Mouse (Mus musculus) CH12.LX (cell line): ENCODE measurements at regions not wholly inside any gene's neighbourhood (a gene's known extent, or its start where the extent isn't known, plus 50 kb on each side); places are given as distances from the start of the nearest gene placed in this dataset.

Experiments used
- DNase-seq: peaks from one replicate; pipeline ENCODE4 v3.0.0-alpha.2; 2013; ENCODE audit errors: extremely low read depth
- H3K27ac ChIP-seq: 2 replicates; pipeline ENCODE4 v1.5.1; 2012; ENCODE audit warnings: low read depth, mild to moderate bottlenecking, control low read depth, moderate library complexity; ENCODE audit not compliant: insufficient read depth
- H3K27me3 ChIP-seq: replicated peaks from 2 replicates; pipeline ENCODE3; 2012; ENCODE audit warnings: inconsistent platforms
- H3K36me3 ChIP-seq, 2 experiments: replicated peaks in 1 of 2; 2 replicates each; pipeline versions ENCODE3 to v1.6.1; 2012; ENCODE audit warnings: inconsistent platforms in 1 of 2, low read length in 1 of 2, mild to moderate bottlenecking in 1 of 2, mixed read lengths in 1 of 2, moderate library complexity in 1 of 2; ENCODE audit not compliant: control insufficient read depth in 1 of 2, insufficient read depth in 1 of 2
- H3K4me1 ChIP-seq, 2 experiments: 2 replicates each; pipeline ENCODE4 v1.6.1; 2012; ENCODE audit warnings: inconsistent platforms in 1 of 2, moderate library complexity in 1 of 2; ENCODE audit not compliant: insufficient read depth in 2 of 2, control insufficient read depth in 1 of 2
- H3K4me2 ChIP-seq: 2 replicates; pipeline ENCODE4 v1.6.1; 2012; ENCODE audit warnings: low read depth, mild to moderate bottlenecking, control low read depth; ENCODE audit not compliant: poor library complexity, insufficient read depth, severe bottlenecking
- H3K4me3 ChIP-seq, 3 experiments: fragments of 150-350 bp in 1 of 3; sonication (generic) in 1 of 3; replicated peaks in 1 of 3; 2 replicates each; pipeline versions ENCODE3 to v1.5.1; 2011 to 2012; ENCODE audit warnings: low read depth in 2 of 3, low read length in 2 of 3, mild to moderate bottlenecking in 2 of 3, moderate library complexity in 2 of 3, control low read depth in 1 of 3, improper control_type of control experiment in 1 of 3, inconsistent platforms in 1 of 3, mixed read lengths in 1 of 3; ENCODE audit not compliant: poor library complexity in 1 of 3
- H3K79me2 ChIP-seq: replicated peaks from 2 replicates; pipeline ENCODE4 v1.6.1; 2012; ENCODE audit warnings: mild to moderate bottlenecking, moderate library complexity; ENCODE audit not compliant: control insufficient read depth, poor library complexity, insufficient read depth, severe bottlenecking; ENCODE audit errors: extremely low read depth
- H3K9ac ChIP-seq: 2 replicates; pipeline ENCODE4 v1.6.1; 2012; ENCODE audit warnings: low read depth, mild to moderate bottlenecking, control low read depth, moderate library complexity; ENCODE audit not compliant: insufficient read depth
- H3K9me3 ChIP-seq: replicated peaks from 2 replicates; pipeline ENCODE3; 2012; ENCODE audit warnings: low read length, inconsistent platforms, mixed read lengths
- BHLHE40 ChIP-seq: IDR thresholded peaks from 2 replicates; pipeline ENCODE4 v1.6.1; 2011; ENCODE audit warnings: mild to moderate bottlenecking, low read depth, low read length, improper control_type of control experiment
- CHD1 ChIP-seq: IDR thresholded peaks from 2 replicates; pipeline ENCODE4 v1.6.1; 2012; ENCODE audit warnings: low read depth, low read length, improper control_type of control experiment, inconsistent platforms
- GABPA ChIP-seq: IDR thresholded peaks from 2 replicates; pipeline ENCODE4 v1.6.1; 2012; ENCODE audit warnings: low read depth, low read length, improper control_type of control experiment, inconsistent platforms; ENCODE audit not compliant: insufficient replicate concordance
- IRF4 ChIP-seq: IDR thresholded peaks from 2 replicates; pipeline ENCODE4 v1.6.1; 2014; ENCODE audit warnings: low read depth, mild to moderate bottlenecking, inconsistent platforms, low read length, improper control_type of control experiment
- KAT2A ChIP-seq: IDR thresholded peaks from 2 replicates; pipeline ENCODE4 v1.6.1; 2012; ENCODE audit warnings: low read length, improper control_type of control experiment, inconsistent platforms; ENCODE audit not compliant: insufficient replicate concordance
- MAZ ChIP-seq: IDR thresholded peaks from 2 replicates; pipeline ENCODE4 v1.6.1; 2012; ENCODE audit warnings: low read depth, mild to moderate bottlenecking, inconsistent platforms, low read length, improper control_type of control experiment, moderate library complexity
- MEF2A ChIP-seq: IDR thresholded peaks from 2 replicates; pipeline ENCODE4 v1.6.1; 2014; ENCODE audit warnings: low read depth, mild to moderate bottlenecking, inconsistent platforms, low read length, improper control_type of control experiment, borderline replicate concordance
- MXI1 ChIP-seq: IDR thresholded peaks from 2 replicates; pipeline ENCODE4 v1.6.1; 2011; ENCODE audit warnings: mild to moderate bottlenecking, low read depth, low read length, improper control_type of control experiment
- MYC ChIP-seq: IDR thresholded peaks from 2 replicates; pipeline ENCODE4 v1.6.1; 2011; ENCODE audit warnings: low read depth, mild to moderate bottlenecking, improper control_type of control experiment, low read length
- NRF1 ChIP-seq: IDR thresholded peaks from 2 replicates; pipeline ENCODE4 v1.6.1; 2014; ENCODE audit warnings: low read depth, mild to moderate bottlenecking, inconsistent platforms, low read length, improper control_type of control experiment, moderate library complexity
- PAX5 ChIP-seq: IDR thresholded peaks from 2 replicates; pipeline ENCODE4 v1.6.1; 2012; ENCODE audit warnings: low read length, inconsistent platforms, mixed read lengths
- RCOR1 ChIP-seq: conservative IDR thresholded peaks from 2 replicates; pipeline ENCODE4 v1.6.1; 2012; ENCODE audit warnings: low read depth, mild to moderate bottlenecking, inconsistent platforms, low read length, improper control_type of control experiment
- SMC3 ChIP-seq: IDR thresholded peaks from 2 replicates; pipeline ENCODE4 v1.6.1; 2011; ENCODE audit warnings: low read depth, low read length, improper control_type of control experiment
- UBTF ChIP-seq: IDR thresholded peaks from 2 replicates; pipeline ENCODE4 v1.6.1; 2012; ENCODE audit warnings: low read depth, mild to moderate bottlenecking, inconsistent platforms, low read length, improper control_type of control experiment, moderate library complexity
- USF1 ChIP-seq: IDR thresholded peaks from 2 replicates; pipeline ENCODE4 v1.6.1; 2014; ENCODE audit warnings: low read depth, mild to moderate bottlenecking, inconsistent platforms, low read length, improper control_type of control experiment
- USF2 ChIP-seq: conservative IDR thresholded peaks from 2 replicates; pipeline ENCODE4 v1.6.1; 2011; ENCODE audit warnings: low read depth, low read length, improper control_type of control experiment
- ZMIZ1 ChIP-seq: IDR thresholded peaks from 2 replicates; pipeline ENCODE4 v1.6.1; 2012; ENCODE audit warnings: low read depth, mild to moderate bottlenecking, inconsistent platforms, low read length, improper control_type of control experiment
- ZNF384 ChIP-seq: IDR thresholded peaks from 2 replicates; pipeline ENCODE4 v1.6.1; 2012; ENCODE audit warnings: low read depth, low read length, improper control_type of control experiment, inconsistent platforms
- dilution Hi-C: fragments of 300-500 bp; cut with MboI; formaldehyde crosslinking; loops from 2 replicates; pipeline ENCODE4 v1.14.3; 2020; ENCODE audit warnings: low sequenced_read_pairs; ENCODE audit not compliant: extremely low pct_unique_long_range_greater_than_20kb, extremely low pct_ligation_motif_present
- in situ Hi-C: fragments of 300-500 bp; cut with MboI; formaldehyde crosslinking; loops from 3 replicates; pipeline ENCODE4 v1.14.3; 2019; ENCODE audit warnings: low sequenced_read_pairs, low pct_ligation_motif_present, low pct_unique_long_range_greater_than_20kb, mixed read lengths

DNA sequence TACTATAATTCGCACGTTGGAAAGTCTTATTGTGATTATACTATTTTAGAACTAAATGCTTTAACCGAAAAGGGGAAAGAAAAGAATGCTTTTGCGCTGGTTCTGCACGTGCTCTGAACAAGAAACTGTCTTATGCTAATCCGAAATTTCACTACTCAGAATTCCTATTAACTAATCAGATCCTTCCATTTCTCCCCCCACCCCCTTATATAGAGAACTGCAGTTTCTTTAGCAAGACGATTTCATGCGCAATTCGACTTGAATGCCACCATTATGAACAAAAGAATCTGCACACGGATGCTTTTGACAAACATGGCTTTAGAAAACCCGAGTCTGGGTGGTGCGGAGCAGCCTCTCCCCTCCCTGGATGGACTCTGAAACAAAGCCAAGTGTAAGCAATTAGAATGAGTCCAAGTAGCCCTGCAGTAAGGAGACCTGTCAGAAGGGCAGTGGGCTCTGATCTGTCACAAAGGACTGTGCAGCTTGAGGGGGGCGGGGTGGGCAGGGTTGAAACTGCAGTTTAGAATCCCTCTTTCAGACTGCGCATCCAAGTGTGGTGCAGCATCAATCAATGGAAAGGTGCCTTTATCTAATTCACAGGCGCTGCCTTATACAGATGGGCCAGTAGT is 128.0 kb upstream of the Tex13c2 start (continued):
- TF ChIP-seq MAZ (no peak), USF1 (no peak), SMC3 (no peak), NRF1 (no peak)
- TF ChIP-seq, all 38 proteins: peak for 0

DNA sequence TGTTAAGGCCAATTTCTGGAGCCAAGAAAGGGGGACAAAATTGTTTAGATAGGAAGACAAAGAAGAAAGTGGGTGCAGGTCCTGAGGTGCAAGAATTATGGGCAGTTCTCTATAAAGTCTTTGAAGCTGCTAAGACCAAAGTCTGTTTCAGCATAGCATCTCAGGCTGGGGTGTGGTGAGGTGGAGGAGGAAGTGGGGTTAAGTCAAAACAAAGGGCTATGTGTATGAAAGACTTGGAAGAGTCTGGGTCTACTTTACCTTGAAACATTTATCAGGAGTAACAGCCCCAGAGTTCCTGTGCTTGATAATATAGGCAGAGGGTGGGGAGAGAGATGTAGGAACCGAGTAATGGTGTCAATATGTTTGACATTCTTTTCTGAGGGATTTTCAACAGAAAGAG is 125.4 kb upstream of the Tex13c2 start:
- dilution Hi-C loops (no loop called here), in situ Hi-C loops (loop anchor here (25.0 kb wide), 1 partner anchor 148 kb away; the partner anchor contains the start of gene Sh2d1a)
- Histone ChIP-seq H3K4me3 (no peak overlapping the region), H3K27ac (no peak overlapping the region), H3K4me2 (no peak overlapping the region), H3K9ac (no peak overlapping the region), H3K9me3 (no peaks in the 10 kb centered on the region), H3K79me2 (no peaks in the 10 kb centered on the region), H3K36me3 (no peaks in the 10 kb centered on the region), H3K4me1 (0 out of 4 replicates have a peak, but pooled peaks cover 0 to 4% of the 10 kb centered on the region in 2 experiments), H3K27me3 (no peaks in the 10 kb centered on the region)
- TF ChIP-seq GABPA (no peak), MYC (no peak), UBTF (no peak), MEF2A (no peak), MXI1 (no peak), CHD1 (no peak), MAZ (no peak), PAX5 (no peak), ZMIZ1 (no peak), IRF4 (no peak), ZNF384 (no peak), USF2 (no peak), BHLHE40 (no peak), KAT2A (no peak), RCOR1 (no peak), NRF1 (no peak)
- DNase-seq, result no peak
